Mouse (Mus musculus): ENCODE results near the gene Fam189a2. TPM values are rescaled to one million over a fixed set of nuclear protein-coding genes. Genes with fewer than 3 reads are reported as not detected.

The Fam189a2 gene
- polyA plus RNA-seq, 1 experiment: 7.7 TPM

GRCm38 (mm10) chr19:24025876-24026275 lies 4.9 kb downstream of the Fam189a2 start:
- H3K36me3 ChIP-seq (ENCODE audit: control insufficient read depth, insufficient read depth, low read length): no peaks in the 10 kb centered on the region
- no peak overlapping the region for H3K27ac ChIP-seq (ENCODE audit: insufficient read depth, low read depth, low read length)
- no peaks in the 10 kb centered on the region for H3K4me1 ChIP-seq (ENCODE audit: control insufficient read depth, insufficient read depth, low read length)
- H3K4me3 ChIP-seq (ENCODE audit: insufficient read depth, low read depth, low read length): no peak overlapping the region
- WGBS: 71% methylated on average over 5 of the region's 5 CpGs
- H3K27me3 ChIP-seq (replicated peaks; ENCODE audit: control insufficient read depth, insufficient read depth, low read length): no peaks in the 10 kb centered on the region
- peak; percentile 18 for DNase-seq
- TF ChIP-seq POLR2A (IDR thresholded peaks at IDR 0.05; ENCODE audit: low read depth, low read length) (no peak), CTCF (conservative IDR thresholded peaks at IDR 0.05; ENCODE audit: insufficient read depth, insufficient read length, low read depth, low read length) (no peak)

- no peak for DNase-seq
- TF ChIP-seq CTCF (conservative IDR thresholded peaks at IDR 0.05; ENCODE audit: insufficient read depth, insufficient read length, low read depth, low read length) (no peak), POLR2A (IDR thresholded peaks at IDR 0.05; ENCODE audit: low read depth, low read length) (no peak)
- Histone ChIP-seq H3K27ac (ENCODE audit: insufficient read depth, low read depth, low read length) (no peak overlapping the region), H3K4me3 (ENCODE audit: insufficient read depth, low read depth, low read length) (no peak overlapping the region), H3K27me3 (replicated peaks; ENCODE audit: control insufficient read depth, insufficient read depth, low read length) (no peaks in the 10 kb centered on the region), H3K36me3 (ENCODE audit: control insufficient read depth, insufficient read depth, low read length) (no peaks in the 10 kb centered on the region), H3K4me1 (ENCODE audit: control insufficient read depth, insufficient read depth, low read length) (no peaks in the 10 kb centered on the region)
- WGBS: 77% methylated on average over 1 of the region's 1 CpGs
These were observed 6.2 kb downstream of the Fam189a2 start for GRCm38 (mm10) chr19:24024667-24025066.

GRCm38 (mm10) chr19:24024131-24024530 lies 6.7 kb downstream of the Fam189a2 start:
- WGBS: 69% methylated on average over 9 of the region's 9 CpGs
- DNase-seq: peak; percentile 15
- no peaks in the 10 kb centered on the region for H3K27me3 ChIP-seq (replicated peaks; ENCODE audit: control insufficient read depth, insufficient read depth, low read length)
- TF ChIP-seq POLR2A (IDR thresholded peaks at IDR 0.05; ENCODE audit: low read depth, low read length) (no peak), CTCF (conservative IDR thresholded peaks at IDR 0.05; ENCODE audit: insufficient read depth, insufficient read length, low read depth, low read length) (no peak)
- no peak overlapping the region for H3K27ac ChIP-seq (ENCODE audit: insufficient read depth, low read depth, low read length)
- no peaks in the 10 kb centered on the region for H3K4me1 ChIP-seq (ENCODE audit: control insufficient read depth, insufficient read depth, low read length)
- H3K36me3 ChIP-seq (ENCODE audit: control insufficient read depth, insufficient read depth, low read length): no peaks in the 10 kb centered on the region
- no peak overlapping the region for H3K4me3 ChIP-seq (ENCODE audit: insufficient read depth, low read depth, low read length)

- 85% methylated on average over 7 of the region's 7 CpGs for WGBS
- Histone ChIP-seq H3K27ac (ENCODE audit: insufficient read depth, low read depth, low read length) (no peak overlapping the region), H3K4me3 (ENCODE audit: insufficient read depth, low read depth, low read length) (no peak overlapping the region), H3K36me3 (ENCODE audit: control insufficient read depth, insufficient read depth, low read length) (no peaks in the 10 kb centered on the region), H3K27me3 (replicated peaks; ENCODE audit: control insufficient read depth, insufficient read depth, low read length) (no peaks in the 10 kb centered on the region), H3K4me1 (ENCODE audit: control insufficient read depth, insufficient read depth, low read length) (no peaks in the 10 kb centered on the region)
- no peak for TF ChIP-seq POLR2A (IDR thresholded peaks at IDR 0.05; ENCODE audit: low read depth, low read length)
- TF ChIP-seq CTCF (conservative IDR thresholded peaks at IDR 0.05; ENCODE audit: insufficient read depth, insufficient read length, low read depth, low read length): no peak
- DNase-seq: no peak
These were observed 7.5 kb downstream of the Fam189a2 start for GRCm38 (mm10) chr19:24023351-24023750.

GRCm38 (mm10) chr19:24022771-24023170 lies 8.0 kb downstream of the Fam189a2 start:
- H3K27me3 ChIP-seq (replicated peaks; ENCODE audit: control insufficient read depth, insufficient read depth, low read length): no peaks in the 10 kb centered on the region
- no peak for DNase-seq
- WGBS: 66% methylated on average over 3 of the region's 3 CpGs
- H3K36me3 ChIP-seq (ENCODE audit: control insufficient read depth, insufficient read depth, low read length): no peaks in the 10 kb centered on the region
- no peaks in the 10 kb centered on the region for H3K4me1 ChIP-seq (ENCODE audit: control insufficient read depth, insufficient read depth, low read length)
- no peak for TF ChIP-seq CTCF (conservative IDR thresholded peaks at IDR 0.05; ENCODE audit: insufficient read depth, insufficient read length, low read depth, low read length)
- no peak overlapping the region for H3K4me3 ChIP-seq (ENCODE audit: insufficient read depth, low read depth, low read length)
- no peak overlapping the region for H3K27ac ChIP-seq (ENCODE audit: insufficient read depth, low read depth, low read length)

- Histone ChIP-seq H3K27me3 (replicated peaks; ENCODE audit: control insufficient read depth, insufficient read depth, low read length) (no peaks in the 10 kb centered on the region), H3K4me1 (ENCODE audit: control insufficient read depth, insufficient read depth, low read length) (peaks cover under 1% of the 10 kb centered on the region; the same call in 1 of the 2 replicates), H3K36me3 (ENCODE audit: control insufficient read depth, insufficient read depth, low read length) (no peaks in the 10 kb centered on the region), H3K27ac (ENCODE audit: insufficient read depth, low read depth, low read length) (no peak overlapping the region), H3K4me3 (ENCODE audit: insufficient read depth, low read depth, low read length) (no peak overlapping the region)
- DNase-seq: no peak
- TF ChIP-seq CTCF (conservative IDR thresholded peaks at IDR 0.05; ENCODE audit: insufficient read depth, insufficient read length, low read depth, low read length) (no peak), POLR2A (IDR thresholded peaks at IDR 0.05; ENCODE audit: low read depth, low read length) (no peak)
- 93% methylated on average over 6 of the region's 6 CpGs for WGBS
These were observed 8.5 kb downstream of the Fam189a2 start for GRCm38 (mm10) chr19:24022301-24022700.

GRCm38 (mm10) chr19:24020736-24021135 lies 10.1 kb downstream of the Fam189a2 start:
- Histone ChIP-seq H3K27ac (ENCODE audit: insufficient read depth, low read depth, low read length) (no peak overlapping the region), H3K36me3 (ENCODE audit: control insufficient read depth, insufficient read depth, low read length) (no peaks in the 10 kb centered on the region), H3K4me3 (ENCODE audit: insufficient read depth, low read depth, low read length) (no peak overlapping the region), H3K4me1 (ENCODE audit: control insufficient read depth, insufficient read depth, low read length) (peaks cover 6% of the 10 kb centered on the region), H3K27me3 (replicated peaks; ENCODE audit: control insufficient read depth, insufficient read depth, low read length) (no peaks in the 10 kb centered on the region)
- no peak for DNase-seq
- TF ChIP-seq POLR2A (IDR thresholded peaks at IDR 0.05; ENCODE audit: low read depth, low read length) (no peak), CTCF (conservative IDR thresholded peaks at IDR 0.05; ENCODE audit: insufficient read depth, insufficient read length, low read depth, low read length) (no peak)
- WGBS: 87% methylated on average over 3 of the region's 3 CpGs

- Histone ChIP-seq H3K27me3 (replicated peaks; ENCODE audit: control insufficient read depth, insufficient read depth, low read length) (no peaks in the 10 kb centered on the region), H3K36me3 (ENCODE audit: control insufficient read depth, insufficient read depth, low read length) (no peaks in the 10 kb centered on the region), H3K4me1 (ENCODE audit: control insufficient read depth, insufficient read depth, low read length) (peaks cover 6% of the 10 kb centered on the region), H3K4me3 (ENCODE audit: insufficient read depth, low read depth, low read length) (no peak overlapping the region), H3K27ac (ENCODE audit: insufficient read depth, low read depth, low read length) (no peak overlapping the region)
- no peak for DNase-seq
- 94% methylated on average over 9 of the region's 9 CpGs for WGBS
- no peak for TF ChIP-seq POLR2A (IDR thresholded peaks at IDR 0.05; ENCODE audit: low read depth, low read length)
- TF ChIP-seq CTCF (conservative IDR thresholded peaks at IDR 0.05; ENCODE audit: insufficient read depth, insufficient read length, low read depth, low read length): no peak
These were observed 11.2 kb downstream of the Fam189a2 start for GRCm38 (mm10) chr19:24019609-24020008.

Data from kidney, adult 2 months (tissue).